Mouse (Mus musculus) thymus, adult 18-20 months (tissue): Measurements from ENCODE around the gene Cdc16.
"Not testable (repeated sequence)": the region's sequence is repeated elsewhere in the genome, so short reads cannot be mapped to it uniquely, and the experiment has no call there.

ENCODE experiments used
- DNase-seq, 2 experiments: peaks; one replicate each; pipeline ENCODE4 v3.0.0; 2022; ENCODE audit warnings: mixed read lengths in 2 of 2

Gene Cdc16

DNA sequence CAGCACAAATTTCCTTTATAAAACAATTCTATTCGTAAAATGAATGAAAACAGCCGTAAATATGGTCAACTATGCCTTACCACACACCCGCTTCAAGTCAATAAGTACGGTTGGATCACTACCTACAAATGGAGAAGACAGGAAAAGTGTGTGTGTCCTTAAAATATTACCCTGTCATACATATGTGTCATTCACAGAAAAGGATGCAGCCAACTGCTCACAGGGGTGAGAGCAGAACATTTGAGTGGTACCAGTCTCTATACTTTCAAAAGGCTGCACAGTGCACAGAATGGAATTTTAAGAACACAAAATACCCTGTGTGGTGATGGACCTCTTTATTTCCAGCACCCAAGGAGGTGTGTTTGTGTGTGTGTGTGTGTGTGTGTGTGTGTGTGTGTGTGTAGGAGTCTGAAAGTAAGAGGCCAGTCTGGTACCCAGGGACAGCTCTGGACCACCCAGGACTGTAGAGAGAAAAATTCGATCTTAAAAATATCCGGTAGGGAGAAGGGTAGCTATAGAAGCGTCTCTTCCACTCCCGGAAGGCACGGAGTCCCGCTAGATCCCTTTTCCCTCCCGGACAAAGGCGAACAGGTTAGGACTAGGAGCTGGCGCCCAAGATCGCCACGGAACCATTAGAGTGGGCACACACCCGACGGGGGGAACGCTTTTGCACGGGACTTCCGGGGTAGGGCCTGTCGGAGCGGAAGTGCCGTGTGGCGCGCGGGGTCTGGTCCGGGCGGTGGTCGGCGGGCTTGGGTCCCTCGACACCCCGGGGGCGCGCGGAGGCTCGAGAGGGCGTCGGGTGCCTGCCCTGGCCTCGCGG is at the start of gene Cdc16:
Gene Cdc16, plus strand, starts transcription at position 695 of the 823 bp plus-strand sequence.
- peak; percentile 66 to 74 for DNase-seq

DNA sequence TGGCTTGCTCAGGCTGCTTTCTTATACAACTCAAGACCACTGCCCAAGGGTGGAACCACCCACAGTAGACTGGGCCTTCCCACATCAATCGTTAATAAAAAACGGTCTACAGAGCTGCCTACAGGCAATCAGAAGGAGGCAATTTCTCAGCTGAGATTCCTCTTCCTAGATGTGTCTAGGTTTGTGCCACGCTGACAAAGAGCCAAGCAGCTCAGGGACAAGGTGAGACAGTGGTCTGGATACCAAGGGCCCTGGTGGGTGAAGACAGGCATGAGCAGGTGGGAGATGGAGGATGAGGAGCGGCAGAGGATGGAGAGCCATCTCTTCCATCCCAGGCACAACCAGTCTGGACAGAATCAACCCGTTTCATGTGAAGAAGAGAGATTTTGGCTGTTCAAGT is 49.0 kb upstream of the Cdc16 start:
- DNase-seq = no peak

DNA sequence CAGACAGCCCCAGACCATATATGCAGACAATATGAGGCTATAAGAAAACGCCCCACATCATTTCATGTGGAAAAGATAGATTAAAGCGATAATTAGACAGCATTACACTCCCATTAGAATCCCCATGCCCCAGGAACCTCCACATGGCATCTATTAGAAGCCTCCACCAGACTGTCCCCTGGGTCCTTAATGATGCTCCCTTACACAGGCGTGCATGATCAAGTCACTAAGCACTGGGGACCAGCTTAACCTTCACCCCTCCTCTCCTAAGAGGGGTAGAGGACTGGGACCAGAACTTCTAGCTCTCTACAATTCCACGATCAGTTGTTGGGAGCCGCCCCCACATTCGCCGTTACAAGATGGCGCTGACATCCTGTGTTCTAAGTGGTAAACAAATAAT is 38.5 kb upstream of the Cdc16 start:
- DNase-seq = no peak

DNA sequence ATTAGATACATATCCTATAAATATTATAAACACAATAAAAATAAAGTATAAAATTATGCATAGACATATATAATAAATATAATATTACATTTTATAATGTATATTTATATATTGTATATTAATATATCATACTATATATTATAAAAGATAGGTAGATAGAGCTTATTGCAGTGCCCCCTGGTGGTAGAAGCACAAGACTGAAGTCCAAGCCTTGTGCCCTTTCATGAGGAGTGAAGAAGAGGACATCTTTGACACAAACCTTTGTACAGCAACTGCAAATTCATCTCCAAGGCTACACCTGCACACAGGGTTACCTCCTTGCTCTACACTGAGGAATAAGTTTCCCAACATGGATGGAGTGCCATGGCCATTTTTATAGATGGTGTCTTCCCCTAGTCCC is 31.8 kb upstream of the Cdc16 start:
- DNase-seq = no peak

DNA sequence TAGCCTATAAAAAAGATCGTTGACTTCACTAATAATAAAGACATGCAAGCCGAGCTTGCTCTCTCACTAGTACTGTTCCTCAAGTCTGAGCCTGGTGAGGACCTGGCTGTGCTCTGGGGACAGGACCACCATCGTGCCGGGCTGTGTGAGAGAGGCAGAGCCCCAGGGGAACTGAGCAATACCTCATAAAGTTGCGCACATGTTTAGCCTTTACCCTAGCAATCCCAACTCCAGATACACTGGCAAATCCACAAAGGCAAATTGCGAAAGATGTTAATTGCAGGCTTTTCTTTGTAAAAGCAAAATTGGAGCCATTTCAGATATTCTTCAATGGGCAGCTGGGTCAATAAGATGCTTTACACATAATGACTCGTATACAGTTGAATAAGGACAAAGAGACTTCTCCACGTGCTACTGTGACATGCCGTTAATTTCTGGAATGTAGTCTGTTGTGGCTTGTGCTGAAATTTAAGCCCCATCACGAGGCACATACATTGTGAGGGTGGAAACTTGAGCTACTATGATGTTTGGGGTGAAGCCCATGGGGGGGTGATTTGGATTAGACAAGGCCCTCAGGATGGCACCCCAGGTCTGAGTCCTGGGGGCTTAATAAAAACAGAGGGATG is 29.9 kb upstream of the Cdc16 start:
- DNase-seq = no peak

DNA sequence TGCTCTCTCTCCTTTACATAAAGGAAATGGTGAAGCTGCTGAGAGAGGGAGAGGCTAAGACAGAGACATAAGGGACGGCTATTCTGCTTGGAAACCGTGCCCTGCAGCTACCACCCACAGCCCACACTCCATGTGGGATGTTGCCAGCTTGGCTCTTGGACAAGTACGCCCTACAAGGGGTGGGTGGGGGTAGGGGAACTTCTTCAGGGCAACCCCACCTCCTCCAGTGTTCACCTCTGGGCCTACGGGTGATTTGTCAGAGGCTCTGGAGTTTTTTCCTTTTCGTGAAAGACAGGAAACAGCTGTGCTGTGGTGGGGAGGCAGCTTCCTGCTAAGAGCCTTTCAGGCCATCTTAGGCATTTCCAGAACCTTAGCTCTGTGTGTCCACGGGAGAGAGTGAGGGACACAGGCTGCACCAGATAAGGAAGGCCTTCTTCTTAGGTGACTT is 17.1 kb upstream of the Cdc16 start:
- DNase-seq = peak; percentile 46 to 66

DNA sequence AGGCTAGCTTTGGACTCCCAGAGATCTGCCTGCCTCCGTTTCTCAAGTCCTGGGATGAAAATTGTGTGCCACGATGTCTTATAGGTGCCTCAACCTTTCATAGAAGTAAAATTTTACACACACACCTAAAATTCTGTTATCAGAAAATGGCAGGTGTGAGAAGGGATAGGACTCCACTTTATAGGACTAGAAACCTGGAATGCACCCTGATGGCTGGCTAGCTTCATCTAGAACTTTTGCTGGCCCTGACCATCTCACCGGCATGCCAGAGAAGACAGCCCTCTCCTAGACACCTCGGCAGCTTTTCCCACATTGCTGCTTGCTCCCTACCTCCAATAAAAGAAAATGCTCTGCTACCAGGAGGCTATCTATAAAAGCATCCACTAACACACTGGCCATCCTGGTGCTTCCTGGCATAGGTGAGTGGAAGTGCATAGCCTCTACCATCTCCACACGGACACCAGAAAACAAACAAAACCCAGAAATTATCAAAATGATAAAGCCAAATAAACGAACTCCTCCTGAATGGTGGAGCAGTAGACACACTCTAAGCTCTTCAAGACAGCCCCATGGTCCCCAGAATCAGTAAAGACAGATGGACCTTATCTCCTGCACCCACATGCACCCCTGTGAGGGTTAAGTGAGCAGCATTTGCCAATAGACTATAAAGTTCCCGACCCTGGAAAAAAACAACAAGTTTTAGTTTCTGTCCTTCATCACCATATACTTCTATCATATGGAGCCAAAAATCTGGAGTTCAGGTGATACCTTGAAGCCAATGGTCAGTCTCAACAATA is 16.5 kb upstream of the Cdc16 start:
- DNase-seq = no peak

DNA sequence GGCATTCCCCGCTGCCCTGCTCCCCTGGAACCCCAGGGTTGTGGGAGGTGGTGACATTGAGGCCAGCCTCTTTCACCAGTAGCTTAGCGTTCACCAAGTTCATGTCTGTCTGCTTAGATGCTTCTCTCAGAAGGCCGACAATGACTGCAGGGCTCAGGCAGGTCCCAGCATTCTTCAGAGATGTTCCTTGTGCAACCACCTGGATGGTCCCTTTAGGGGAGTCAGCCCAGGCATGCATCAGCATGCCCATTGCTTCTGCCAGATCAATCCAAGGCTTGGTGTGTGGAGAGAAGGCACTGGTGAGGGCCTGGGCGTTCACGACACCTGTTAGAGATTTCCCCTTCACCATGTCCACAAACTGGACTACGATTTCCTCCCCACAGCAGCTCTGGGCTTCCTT is 11.3 kb upstream of the Cdc16 start:
- DNase-seq = not testable (repeated sequence)

DNA sequence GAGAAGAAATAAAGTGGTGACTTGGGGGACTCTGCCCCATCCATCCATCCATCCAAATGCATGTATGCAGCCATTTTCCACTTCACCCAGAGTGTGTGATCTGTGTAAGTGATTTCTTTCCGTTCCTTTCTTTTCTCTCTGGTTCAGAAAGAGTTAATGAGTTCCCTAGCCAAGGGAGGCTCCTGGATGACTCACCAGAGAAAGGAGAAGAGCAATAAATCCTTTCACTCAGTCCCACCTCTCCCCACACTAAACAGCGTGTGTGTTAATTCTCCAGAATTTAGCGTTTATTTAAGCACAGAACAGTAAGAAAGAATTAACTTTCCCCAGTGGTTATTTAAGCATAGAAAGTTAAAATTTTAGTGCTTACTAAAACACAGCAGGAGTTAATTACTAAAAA is 9.8 kb upstream of the Cdc16 start:
- DNase-seq = no peak

DNA sequence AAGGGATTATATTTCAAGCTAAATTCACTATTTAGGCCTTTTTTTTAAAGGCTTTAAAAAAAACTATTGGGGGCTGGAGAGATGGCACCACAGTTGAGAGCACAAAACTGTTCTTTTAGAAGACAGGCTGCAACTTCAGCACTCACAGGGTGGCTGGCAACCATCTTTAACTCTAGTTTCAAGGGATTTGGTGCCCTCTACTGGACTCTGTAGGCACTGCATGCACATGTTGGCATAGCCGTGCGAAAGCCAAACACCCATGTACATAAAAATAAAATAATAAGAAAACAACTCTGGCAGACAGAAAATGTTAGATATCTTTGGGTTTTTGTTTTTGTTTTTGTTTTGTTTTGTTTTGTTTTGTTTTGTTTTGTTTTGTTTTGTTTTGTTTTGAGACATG is 3.8 kb upstream of the Cdc16 start:
- DNase-seq = peak; percentile 41 to 57

DNA sequence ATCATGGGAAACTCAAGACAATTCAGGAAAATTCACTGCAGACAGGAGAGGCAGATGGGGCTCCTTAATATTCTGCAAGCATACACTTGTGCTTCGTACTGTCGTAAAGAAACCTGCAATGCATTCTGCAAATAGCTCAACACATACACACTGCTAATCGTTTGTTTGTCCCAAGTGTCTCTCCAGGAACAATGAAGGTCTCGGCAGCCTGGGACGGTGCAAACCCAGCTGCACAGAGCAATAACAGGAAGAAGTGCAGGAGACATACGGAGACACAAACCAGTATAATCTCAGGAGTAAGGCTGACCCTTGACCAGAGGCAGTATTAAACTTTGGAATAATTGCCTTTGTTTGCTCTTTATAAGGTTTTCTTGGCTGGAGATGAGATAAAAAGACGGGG is 996 bp upstream of the Cdc16 start:
- DNase-seq = no peak

DNA sequence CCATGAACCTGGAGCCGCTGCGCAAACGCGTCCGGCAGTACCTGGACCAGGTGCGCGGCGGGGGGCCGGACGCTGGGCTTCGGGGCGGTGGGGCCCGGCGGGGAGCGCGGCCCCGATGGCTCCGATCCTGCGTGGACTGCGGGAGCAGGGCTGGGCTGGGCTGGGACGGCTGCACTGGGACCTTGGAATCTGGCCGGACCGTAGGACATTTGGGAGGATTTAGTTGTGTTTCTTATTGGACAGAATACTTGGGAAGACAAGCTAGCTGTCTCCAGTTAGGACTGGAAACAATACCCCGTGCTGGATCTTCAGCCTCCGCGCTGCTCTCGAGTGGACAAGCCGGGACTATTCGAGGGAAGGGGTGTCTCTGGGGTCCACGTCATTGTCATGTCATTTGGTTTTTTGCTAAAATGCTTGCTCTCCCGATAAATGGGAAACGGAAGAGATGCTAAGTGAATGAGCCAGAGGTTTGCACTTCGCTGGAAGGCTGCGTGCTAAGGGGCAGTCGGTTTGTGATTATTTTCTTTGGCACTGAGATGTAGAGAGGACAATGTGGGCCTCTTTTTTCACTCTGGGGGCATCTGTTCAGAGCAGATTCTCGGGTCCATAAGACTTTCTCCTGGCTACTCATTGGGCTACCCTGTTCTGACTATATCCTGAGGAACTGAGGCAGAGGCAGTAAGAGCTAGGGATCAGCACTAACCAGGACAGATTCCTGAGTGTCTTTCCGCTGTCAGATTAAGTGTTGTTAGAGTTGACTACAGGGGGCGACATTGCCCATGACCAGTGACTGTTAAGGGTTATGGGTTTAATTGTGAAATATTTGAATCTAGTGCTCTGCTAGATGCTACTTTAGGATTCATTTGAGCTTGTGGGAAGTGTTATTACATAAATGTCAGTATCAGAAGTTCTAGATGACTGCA is 590 bp downstream of the Cdc16 start:
- peak in 1 of 2 experiments; percentile 24 for DNase-seq

DNA sequence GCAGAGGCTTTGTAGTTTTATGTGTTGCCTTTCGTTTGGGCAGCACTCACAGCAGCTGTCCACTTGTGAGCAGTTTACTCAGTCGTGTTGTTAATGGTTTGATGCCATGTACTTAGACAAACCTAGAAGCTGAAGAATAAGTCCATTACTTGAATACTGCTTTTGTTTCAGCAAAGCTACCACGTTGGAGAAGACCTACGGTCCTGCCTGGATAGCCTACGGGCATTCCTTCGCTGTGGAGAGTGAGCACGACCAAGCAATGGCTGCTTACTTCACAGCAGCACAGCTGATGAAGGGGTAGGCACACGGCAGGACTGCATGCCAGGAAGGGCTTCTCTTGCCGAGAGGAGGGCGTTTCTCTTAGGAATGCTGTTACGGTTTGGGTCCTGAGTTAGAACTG is 11.7 kb downstream of the Cdc16 start:
- no peak for DNase-seq

DNA sequence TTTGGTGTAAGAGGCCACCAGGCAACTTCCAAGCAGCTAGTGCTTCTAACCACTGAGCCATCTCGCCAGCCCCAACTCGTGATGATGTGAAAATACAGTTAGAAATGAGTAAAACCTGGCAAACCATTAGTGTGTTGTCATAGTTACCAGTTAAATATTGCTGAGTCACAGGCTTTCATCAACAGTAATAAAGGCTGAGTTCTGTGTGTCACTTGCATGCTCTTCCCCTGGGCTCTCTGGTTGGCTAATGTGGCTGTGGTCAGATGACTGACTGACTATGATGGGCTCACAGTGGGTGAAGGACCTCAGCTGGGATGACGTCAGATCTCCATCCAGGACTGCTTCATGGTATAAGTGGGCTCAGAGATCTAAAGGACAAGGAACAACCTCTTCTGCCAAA is 23.1 kb downstream of the Cdc16 start:
- DNase-seq = no peak

DNA sequence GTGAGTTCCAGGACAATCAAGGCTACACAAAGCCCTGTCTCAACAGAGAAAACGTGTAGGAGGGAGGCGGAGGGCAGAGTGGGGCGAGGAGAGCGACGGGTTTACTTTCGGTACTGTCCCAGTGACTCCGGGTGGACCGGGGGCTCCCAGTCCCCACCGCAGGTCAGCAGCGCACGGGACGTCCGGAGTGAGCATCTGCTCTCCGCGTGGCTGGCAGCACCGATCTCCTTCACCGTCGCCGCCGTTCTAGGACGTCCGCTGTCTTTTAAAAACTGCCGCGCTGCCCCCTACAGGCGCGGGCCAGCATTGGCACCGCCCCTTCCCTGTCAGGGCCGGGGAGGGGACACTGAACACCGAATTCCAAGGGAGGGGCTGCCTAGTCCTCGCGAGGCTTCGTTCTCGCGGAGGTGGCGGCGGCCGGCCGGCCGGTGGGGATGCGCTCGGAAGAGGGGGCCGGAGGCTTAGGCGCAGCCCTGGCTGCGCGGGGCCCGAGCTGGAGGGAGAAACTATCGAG is 27.8 kb downstream of the Cdc16 start, which contains the start of gene Upf3a:
Gene Upf3a, plus strand, starts transcription at position 366 of the 514 bp plus-strand sequence.
- peak; percentile 83 to 88 for DNase-seq

DNA sequence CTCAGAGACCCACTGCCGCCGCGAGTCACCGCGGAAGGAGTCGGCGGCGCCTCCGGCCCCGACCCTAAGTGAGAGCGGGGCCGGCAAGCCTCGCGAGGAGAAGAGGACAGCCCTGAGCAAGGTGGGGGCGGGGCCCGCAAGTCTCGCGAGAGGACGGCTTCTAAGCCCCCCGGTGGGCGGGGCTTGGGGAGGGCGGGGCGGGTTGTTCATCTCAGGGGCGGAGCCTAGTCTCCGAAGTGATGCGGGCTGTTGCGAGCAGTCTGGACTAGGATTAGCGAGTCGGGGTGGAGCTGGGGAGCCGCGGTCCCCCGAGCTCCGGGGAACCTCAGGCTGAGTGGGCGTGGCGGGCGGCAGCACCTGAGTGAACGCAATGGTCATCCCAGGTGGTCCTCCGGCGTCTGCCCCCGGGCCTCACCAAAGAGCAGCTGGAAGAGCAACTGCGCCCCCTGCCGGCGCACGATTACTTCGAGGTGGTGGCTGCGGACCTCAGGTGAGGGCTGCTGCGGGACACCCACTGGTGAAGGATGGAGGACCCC is 28.4 kb downstream of the Cdc16 start:
- peak; percentile 85 to 88 for DNase-seq

DNA sequence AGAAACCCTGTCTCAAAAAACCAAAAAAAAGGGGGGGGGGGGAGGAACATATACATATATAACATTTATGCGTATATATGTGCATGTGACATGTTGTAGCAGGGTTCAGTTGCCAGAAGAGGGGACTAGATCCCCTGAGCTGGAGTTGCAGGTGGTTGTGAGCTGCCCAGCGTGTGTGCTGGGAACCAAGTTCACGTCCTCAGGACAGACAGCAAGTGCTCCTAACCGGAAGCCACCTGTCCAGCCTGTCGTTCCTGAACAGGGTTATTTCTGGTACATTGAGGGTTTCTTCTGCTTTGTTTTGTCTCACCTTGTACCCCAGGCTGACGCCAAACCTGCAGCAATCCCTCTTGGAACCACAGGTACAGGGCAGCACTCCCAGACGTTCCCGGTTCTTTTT is 32.1 kb downstream of the Cdc16 start:
- no peak for DNase-seq

DNA sequence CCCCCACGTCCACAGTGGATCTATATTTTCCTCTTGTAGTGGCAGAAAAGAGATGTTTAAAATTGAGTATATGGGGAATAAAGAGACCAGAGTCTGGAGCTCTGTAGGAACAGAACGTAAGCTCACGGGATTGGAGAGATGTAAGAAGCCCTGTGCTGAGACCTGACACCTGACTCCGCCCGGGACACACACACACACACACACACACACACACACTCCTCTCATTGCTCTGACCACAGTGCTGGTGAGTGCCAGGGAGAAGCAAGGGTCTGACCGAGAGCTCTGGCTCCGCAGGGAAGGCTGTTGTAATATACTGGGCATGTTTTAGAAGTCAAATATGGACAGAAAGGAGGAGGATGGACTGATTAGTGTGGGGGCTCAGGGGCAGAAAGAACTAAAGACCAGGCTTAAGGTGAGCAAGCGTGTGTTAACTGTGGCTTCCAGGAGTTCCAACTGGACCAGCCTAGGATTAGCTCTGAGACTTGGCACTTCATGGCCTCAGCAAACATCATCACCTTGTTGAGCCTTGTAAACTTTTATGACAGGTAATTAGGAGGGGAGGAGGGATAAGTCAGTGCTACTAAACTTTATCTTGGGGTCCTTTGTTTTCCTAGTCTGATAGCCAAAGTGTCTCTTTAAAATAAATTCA is 35.7 kb downstream of the Cdc16 start:
- DNase-seq = no peak

DNA sequence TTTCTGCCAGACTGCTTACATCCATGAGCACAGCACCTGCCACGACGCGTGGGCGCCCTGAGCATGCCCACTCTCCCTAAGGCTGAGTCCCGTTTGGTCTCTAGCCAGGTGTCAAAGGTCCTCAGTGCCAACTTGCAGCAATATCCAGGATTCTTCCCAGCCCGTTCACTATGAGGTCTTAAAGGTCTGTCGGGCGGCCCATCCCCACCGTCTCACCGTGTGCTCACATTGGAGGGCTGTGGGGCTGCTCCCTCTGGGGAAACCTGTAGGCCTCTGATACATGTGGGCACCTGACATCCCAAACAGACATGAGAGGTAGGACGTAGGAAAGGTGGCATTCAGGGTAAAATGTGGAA is 36.2 kb downstream of the Cdc16 start:
- DNase-seq = no peak

DNA sequence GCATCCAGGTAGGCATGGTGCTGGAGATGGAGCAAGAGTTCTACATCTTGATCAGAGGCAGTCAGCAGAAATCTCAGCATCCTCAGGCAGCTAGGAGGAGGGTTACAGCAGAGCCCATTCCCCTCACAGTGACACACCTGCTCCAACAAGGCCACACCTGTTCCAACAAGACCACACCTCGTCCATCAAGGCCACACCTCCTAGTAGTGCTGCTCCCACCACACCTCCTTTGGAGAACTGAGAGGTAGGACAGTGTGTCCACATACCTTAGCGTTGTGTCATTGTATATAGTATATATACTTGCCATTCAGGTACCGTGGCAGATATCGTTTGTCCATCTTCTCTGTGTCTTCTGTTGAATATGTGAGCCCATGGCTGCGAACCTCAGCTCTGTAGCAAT is 40.2 kb downstream of the Cdc16 start:
- no peak for DNase-seq

DNA sequence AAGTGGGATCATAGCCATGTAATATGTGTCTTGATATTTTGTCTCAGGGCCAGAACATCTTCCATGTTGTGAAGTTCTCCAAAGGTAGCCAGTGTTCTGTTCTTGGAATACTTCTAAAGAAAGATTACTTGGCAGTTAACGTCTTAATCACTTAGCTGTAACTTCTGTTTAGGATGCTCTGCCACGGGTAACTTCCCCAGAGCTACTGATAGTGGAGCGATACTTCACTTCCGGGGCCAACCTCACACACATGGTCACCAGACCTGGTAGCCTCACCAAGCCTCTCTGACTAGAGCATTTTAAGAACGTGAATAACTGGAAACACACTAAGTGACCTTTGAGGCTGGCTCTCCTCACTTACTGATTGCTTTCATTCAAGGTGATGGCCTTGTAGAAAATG is 42.1 kb downstream of the Cdc16 start:
- no peak for DNase-seq
